Mouse (Mus musculus) E14TG2a.4 (cell line): Measurements from ENCODE around the gene Fxyd5.

ENCODE experiments used
- CTCF ChIP-seq: conservative IDR thresholded peaks from 2 replicates; pipeline ENCODE4 v1.5.1; 2014; ENCODE audit warnings: low read length
- POU5F1 ChIP-seq: IDR thresholded peaks from 2 replicates; pipeline ENCODE4 v1.6.1; 2014; ENCODE audit warnings: low read length, borderline replicate concordance

GRCm38 (mm10) chr7:31033409-31034165 lies 8.7 kb downstream of the Fxyd5 start:
- TF ChIP-seq CTCF (no peak), POU5F1 (no peak)
